Mouse (Mus musculus): ENCODE measurements around the gene Asgr1. TPM values are rescaled to one million over a fixed set of nuclear protein-coding genes. Genes with fewer than 3 reads are reported as not detected.

The Asgr1 gene
- total RNA-seq, 2 experiments from 2014 or later: not detected

GRCm38 (mm10) chr11:70024151-70024514 is 29.8 kb upstream of the Asgr1 start:
- DNase-seq (ENCODE audit: low spot score): no peak

- peak; percentile 53 for DNase-seq (ENCODE audit: low spot score)
These were observed 27.2 kb upstream of the Asgr1 start for GRCm38 (mm10) chr11:70026689-70027088.

GRCm38 (mm10) chr11:70027397-70027796 is 26.5 kb upstream of the Asgr1 start:
- no peak for DNase-seq (ENCODE audit: low spot score)

GRCm38 (mm10) chr11:70028401-70029129 is 25.3 kb upstream of the Asgr1 start:
- DNase-seq (ENCODE audit: low spot score): peak; percentile 41

GRCm38 (mm10) chr11:70029130-70029801 is 24.6 kb upstream of the Asgr1 start:
- DNase-seq (ENCODE audit: low spot score): peak; percentile 88

GRCm38 (mm10) chr11:70029829-70030550 is 23.9 kb upstream of the Asgr1 start:
- no peak for DNase-seq (ENCODE audit: low spot score)

- DNase-seq (ENCODE audit: low spot score): no peak
These were observed 23.1 kb upstream of the Asgr1 start for GRCm38 (mm10) chr11:70030651-70031320.

- no peak for DNase-seq (ENCODE audit: low spot score)
These were observed 22.6 kb upstream of the Asgr1 start for GRCm38 (mm10) chr11:70031321-70031670.

GRCm38 (mm10) chr11:70038174-70038573 is 15.7 kb upstream of the Asgr1 start:
- no peak for DNase-seq (ENCODE audit: low spot score)

- DNase-seq (ENCODE audit: low spot score): no peak
These were observed 14.3 kb upstream of the Asgr1 start for GRCm38 (mm10) chr11:70039631-70040030.

GRCm38 (mm10) chr11:70040184-70040583 is 13.7 kb upstream of the Asgr1 start:
- no peak for DNase-seq (ENCODE audit: low spot score)

- DNase-seq (ENCODE audit: low spot score): no peak
These were observed 11.4 kb upstream of the Asgr1 start for GRCm38 (mm10) chr11:70042309-70043085.

GRCm38 (mm10) chr11:70043665-70044064 is 10.2 kb upstream of the Asgr1 start:
- no peak for DNase-seq (ENCODE audit: low spot score)

- DNase-seq (ENCODE audit: low spot score): no peak
These were observed 8.4 kb upstream of the Asgr1 start for GRCm38 (mm10) chr11:70045435-70045834.

GRCm38 (mm10) chr11:70049366-70049765 is 4.5 kb upstream of the Asgr1 start:
- DNase-seq (ENCODE audit: low spot score): no peak

- no peak for DNase-seq (ENCODE audit: low spot score)
These were observed 4.1 kb upstream of the Asgr1 start for GRCm38 (mm10) chr11:70049816-70050215.

- no peak for DNase-seq (ENCODE audit: low spot score)
These were observed 729 bp upstream of the Asgr1 start for GRCm38 (mm10) chr11:70053156-70053555.

GRCm38 (mm10) chr11:70055618-70056214 is 1.8 kb downstream of the Asgr1 start:
- peak; percentile 78 for DNase-seq (ENCODE audit: low spot score)

GRCm38 (mm10) chr11:70057805-70058204 is 3.9 kb downstream of the Asgr1 start:
- DNase-seq (ENCODE audit: low spot score): no peak

- DNase-seq (ENCODE audit: low spot score): no peak
These were observed 6.0 kb downstream of the Asgr1 start for GRCm38 (mm10) chr11:70059930-70060329.

GRCm38 (mm10) chr11:70063053-70063452 is 9.2 kb downstream of the Asgr1 start:
- DNase-seq (ENCODE audit: low spot score): no peak
